Mouse (Mus musculus): ENCODE measurements around the gene Ints13.

Ints13 gene

GRCm38 (mm10) chr6:146538661-146539060, 39.0 kb downstream of the Ints13 start:
- DNase-seq (ENCODE audit: low spot score) = no peak

GRCm38 (mm10) chr6:146538071-146538470, 39.6 kb downstream of the Ints13 start:
- DNase-seq (ENCODE audit: low spot score) = no peak

- no peak for DNase-seq (ENCODE audit: low spot score)
Observed at GRCm38 (mm10) chr6:146537111-146537510, 40.5 kb downstream of the Ints13 start.

GRCm38 (mm10) chr6:146535501-146535900, 42.1 kb downstream of the Ints13 start:
- no peak for DNase-seq (ENCODE audit: low spot score)

GRCm38 (mm10) chr6:146533146-146533545, 44.5 kb downstream of the Ints13 start:
- DNase-seq (ENCODE audit: low spot score) = no peak

GRCm38 (mm10) chr6:146530769-146531168, 46.9 kb downstream of the Ints13 start:
- DNase-seq (ENCODE audit: low spot score) = peak; percentile 70

GRCm38 (mm10) chr6:146530363-146530762, 47.3 kb downstream of the Ints13 start:
- no peak for DNase-seq (ENCODE audit: low spot score)

DNA sequence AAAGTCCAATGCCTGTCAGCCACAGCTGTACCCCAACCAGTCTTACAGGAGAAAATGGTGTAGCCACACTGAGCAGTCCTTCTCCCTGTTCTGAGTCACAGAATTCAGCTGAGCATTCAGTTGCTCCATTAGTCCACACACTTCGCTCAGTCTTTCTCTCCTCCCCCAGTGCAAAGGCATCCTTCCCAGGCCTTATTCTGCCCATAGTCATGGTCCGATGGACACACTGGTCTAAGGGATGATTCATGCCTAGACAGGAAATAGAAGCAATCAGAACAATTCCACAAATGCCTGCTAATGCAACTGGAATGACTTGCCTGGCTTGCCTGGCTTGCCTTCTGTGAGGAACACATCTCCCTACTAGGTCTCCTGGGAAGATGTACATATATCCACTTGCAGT, 50.1 kb downstream of the Ints13 start:
- DNase-seq (ENCODE audit: low spot score) = no peak

DNA sequence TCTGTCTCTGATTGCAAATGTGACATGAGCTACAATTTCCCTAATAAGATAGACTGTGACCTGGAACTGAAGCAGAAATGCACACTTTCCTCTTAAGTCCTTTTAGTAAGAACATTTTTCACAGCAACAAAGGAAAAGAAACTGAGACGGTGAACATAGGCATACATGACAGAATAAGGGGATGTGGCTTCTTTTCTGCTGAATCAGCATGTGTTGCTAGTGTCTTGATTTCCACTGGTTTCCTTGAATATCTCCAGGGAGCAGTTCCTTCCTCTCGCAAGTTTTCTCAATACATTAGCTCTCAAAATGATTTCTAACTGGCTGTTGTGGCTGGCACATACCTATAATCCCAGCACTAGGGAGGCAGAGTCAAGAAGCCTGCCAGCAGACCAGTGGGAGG, 52.1 kb downstream of the Ints13 start:
- DNase-seq (ENCODE audit: low spot score) = no peak

GRCm38 (mm10) chr6:146521456-146522245, 56.0 kb downstream of the Ints13 start:
- DNase-seq (ENCODE audit: low spot score) = no peak

GRCm38 (mm10) chr6:146519019-146519418, 58.6 kb downstream of the Ints13 start:
- no peak for DNase-seq (ENCODE audit: low spot score)

DNA sequence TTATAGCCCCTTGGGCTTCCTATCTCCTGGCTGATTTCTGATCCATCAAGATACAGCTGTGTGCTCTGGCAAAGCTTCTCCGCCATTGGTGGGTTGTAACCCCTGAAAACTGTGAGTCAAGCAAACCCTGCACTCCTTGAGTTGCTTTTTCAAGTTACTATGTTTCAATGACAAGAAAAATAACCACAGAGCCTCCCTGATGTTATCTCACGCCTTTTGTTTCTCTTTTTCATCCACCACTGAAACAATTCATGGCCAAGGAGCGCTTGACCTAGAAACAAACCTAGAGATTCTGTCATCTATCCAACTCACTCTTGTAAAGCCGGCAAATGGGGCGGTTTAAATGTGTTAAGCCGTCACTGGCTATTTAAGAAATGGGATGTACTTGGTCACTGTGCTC, 61.7 kb downstream of the Ints13 start:
- DNase-seq (ENCODE audit: low spot score) = no peak

GRCm38 (mm10) chr6:146514531-146514948, 63.1 kb downstream of the Ints13 start:
- no peak for DNase-seq (ENCODE audit: low spot score)

DNA sequence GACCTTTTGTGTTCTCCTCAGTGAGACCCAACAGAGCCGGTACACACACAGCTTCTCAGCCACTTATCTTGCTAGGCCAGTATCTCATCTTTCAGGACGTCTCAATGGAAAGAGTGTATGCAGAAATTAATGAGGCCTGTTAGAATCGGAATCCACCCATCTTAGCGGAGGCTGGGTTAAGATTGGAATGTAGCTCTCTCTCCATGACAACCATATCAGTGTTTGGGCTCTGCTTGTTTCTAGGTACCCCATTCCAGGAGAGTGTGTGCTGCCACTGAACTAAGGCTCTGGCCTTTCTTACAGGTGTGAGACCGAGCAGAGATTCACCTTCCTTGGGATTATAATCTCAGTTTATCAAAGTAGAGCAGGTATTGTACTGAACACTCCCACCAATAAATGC, 63.7 kb downstream of the Ints13 start:
- peak; percentile 21 for DNase-seq (ENCODE audit: low spot score)

- DNase-seq (ENCODE audit: low spot score) = no peak
Observed at GRCm38 (mm10) chr6:146513384-146513783, 64.3 kb downstream of the Ints13 start.

DNA sequence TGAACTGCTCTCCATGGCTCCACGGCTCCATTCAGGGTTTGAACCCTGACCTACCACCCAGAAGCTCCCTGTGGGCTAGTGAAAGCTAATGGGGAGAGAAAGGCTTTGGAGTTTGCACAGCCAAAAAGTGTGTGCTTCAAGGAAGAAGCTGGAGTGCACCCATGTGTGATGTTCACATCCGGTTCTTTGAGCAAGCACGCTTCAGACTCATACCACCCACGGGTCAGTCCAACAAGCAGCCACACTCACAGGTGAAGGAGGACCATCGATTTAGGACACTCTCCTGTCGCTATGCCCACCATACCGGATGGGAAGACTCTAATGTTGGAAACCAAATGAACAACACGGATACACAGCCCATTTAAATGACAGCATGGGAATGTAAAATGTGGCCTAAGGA, 66.1 kb downstream of the Ints13 start:
- DNase-seq (ENCODE audit: low spot score) = no peak

GRCm38 (mm10) chr6:146509891-146510290, 67.7 kb downstream of the Ints13 start:
- DNase-seq (ENCODE audit: low spot score) = no peak

- no peak for DNase-seq (ENCODE audit: low spot score)
Observed at GRCm38 (mm10) chr6:146504459-146504858, 73.2 kb downstream of the Ints13 start.

DNA sequence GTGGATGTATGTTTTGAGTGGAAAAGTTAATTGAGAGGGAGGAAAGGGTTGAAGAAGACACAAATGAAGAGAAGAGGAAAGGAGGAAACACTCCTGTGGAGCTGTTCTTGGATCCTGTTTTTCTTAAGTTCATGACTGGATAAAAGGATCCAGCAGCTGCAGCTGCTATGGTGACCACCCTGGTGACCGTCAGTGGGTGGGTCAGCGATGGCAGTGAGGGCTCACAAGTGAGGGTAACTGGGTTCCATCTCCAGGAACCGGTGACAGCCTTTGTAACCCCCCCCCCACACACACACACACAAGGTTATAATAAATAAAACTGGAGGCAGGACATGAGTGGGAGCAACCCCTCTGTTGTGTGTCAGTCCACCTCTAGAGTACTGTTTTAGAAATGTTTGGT, 74.8 kb downstream of the Ints13 start:
- DNase-seq (ENCODE audit: low spot score) = no peak

GRCm38 (mm10) chr6:146501866-146502804, 75.5 kb downstream of the Ints13 start, which contains the start of gene Itpr2:
Gene Itpr2, minus strand, starts transcription at chr6:146502223.
- DNase-seq (ENCODE audit: low spot score) = peak; percentile 76

DNA sequence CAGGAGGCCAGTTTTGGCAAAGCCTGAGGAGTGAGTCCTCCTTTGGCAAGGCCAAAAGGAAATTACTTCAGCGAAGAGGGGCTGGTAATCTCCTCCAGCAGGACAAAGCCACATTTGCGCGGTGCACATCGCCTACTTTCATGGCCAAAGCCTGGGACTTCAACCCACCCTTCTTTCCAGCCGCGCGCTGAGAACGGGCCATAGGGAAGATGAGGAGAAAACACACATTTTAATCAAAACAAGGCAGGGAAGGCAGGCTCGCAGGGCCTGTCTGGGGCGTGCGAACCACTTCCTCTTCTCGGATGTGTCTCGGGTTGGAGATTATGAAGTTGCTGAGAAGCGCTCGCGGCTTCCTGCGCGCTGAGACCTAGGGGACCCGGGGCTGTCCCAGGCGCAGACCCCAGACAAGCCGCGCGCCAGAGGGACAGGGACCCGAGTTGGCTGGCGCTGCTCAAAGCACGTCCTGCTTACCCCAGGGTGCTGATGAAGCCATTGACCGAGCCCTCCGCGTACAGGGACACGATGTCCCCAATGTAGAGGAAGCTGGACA, 76.2 kb downstream of the Ints13 start:
- DNase-seq (ENCODE audit: low spot score) = peak; percentile 60

GRCm38 (mm10) chr6:146500771-146501170, 76.9 kb downstream of the Ints13 start:
- no peak for DNase-seq (ENCODE audit: low spot score)

DNA sequence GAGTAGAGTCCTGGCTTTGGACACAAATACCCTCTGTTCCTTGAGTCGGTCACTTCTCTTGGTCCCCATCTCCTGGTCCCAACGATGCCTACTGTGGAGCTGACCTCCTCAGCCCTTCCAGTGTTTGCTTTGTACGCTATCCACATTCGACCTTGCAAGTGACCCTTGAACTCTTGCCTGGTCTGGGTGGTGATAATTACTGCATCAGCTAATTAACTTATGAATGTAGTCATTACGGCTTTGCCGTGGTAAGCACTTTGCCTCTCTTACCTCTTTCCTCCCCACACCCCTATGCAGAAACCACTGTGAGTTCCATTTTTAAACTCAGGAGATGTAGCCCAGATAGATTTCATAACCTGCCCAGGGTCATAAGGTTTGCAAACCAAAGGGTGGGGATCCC, 77.4 kb downstream of the Ints13 start:
- DNase-seq (ENCODE audit: low spot score) = no peak

All from embryo, embryonic 10 days (tissue).